Mouse (Mus musculus): ENCODE results near the gene Pwp2. TPM values are rescaled to one million over a fixed set of nuclear protein-coding genes. Genes with fewer than 3 reads are reported as not detected.
A peak's percentile ranks its signal among the peaks of the same experiment; 100 is the strongest.

Gene Pwp2
- polyA plus RNA-seq (2016; fragmentation: Nextera tagmentation; extraction: Ambion mirVana), result 35.0 and 38.6 TPM in 2 replicates

DNA sequence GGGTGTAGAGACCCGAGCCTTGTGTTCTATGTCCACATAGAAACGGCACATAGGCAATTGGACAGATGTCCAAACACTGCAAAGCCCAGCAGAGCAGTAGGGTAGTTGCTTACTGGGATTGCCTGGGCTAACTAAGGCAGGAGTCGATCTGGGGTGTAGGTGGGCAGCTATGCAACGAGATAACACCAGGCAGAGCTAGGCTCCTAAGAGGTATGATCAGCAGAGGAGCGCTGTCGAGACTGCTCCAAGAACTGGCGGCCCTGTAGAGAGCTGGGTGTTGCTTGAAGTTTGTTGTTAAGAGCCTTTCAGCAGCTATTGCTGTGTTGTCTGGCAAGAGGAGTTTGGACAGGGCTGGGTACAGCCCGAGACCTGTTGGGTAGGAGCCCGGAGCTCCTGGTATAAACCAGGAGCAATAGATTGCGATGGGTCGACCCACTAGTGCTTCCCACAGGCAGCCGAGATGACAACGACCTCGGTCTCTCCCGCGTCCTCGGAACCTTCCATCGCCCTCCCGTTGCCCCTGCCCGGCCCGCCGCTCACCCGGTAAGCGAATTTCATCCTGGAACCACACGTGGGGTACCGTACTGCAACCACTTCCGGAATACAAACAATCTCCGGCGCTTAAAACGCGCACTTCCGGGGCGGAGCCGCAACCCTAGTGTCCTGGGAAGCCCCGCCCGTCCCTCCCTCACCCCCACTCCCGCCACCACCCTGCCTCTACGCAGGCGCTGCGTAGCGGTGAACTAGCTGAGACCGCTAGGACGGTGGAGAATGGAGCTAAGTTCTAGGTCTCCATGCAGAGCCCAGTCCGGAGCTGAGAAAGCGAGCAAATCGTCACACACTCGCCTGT lies at the start of gene Pwp2:
Gene Pwp2 (minus strand): TSS at position 619 of the 850 bp plus-strand sequence.
- H3K9me3 ChIP-seq (replicated peaks), result no peaks in the 10 kb centered on the region
- peaks cover 65% of the 10 kb centered on the region for H3K36me3 ChIP-seq
- peak within 1 kb of the TSS; percentile 80 for H3K4me3 ChIP-seq
- WGBS, result 2% methylated on average over 47 of the region's 47 CpGs
- H3K4me1 ChIP-seq, result peaks cover 17% of the 10 kb centered on the region
- H3K27me3 ChIP-seq (ENCODE audit: low read depth, poor library complexity, severe bottlenecking), result no peaks in the 10 kb centered on the region
- peak; percentile 95 for DNase-seq (ENCODE audit: low spot score)
- H3K27ac ChIP-seq, result peak within 1 kb of the TSS; percentile 72

DNA sequence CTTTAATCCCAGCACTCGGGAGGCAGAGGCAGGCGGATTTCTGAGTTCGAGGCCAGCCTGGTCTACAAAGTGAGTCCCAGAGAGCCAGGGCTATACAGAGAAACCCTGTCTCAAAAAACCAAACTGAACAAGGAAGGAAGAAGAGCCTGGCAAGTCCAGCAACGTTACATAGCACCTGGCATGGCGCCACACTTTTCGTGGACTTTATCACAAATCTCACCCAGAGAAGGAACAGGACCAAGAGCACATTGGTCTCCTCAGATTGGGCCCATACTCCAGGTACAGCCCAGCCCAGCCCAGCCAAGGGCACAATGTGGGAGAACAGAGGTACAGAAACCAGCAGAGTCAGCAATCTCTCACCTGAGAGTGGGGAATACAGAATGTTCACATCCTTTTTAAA lies 48.8 kb upstream of the Pwp2 start:
- no peak overlapping the region for H3K27ac ChIP-seq
- no peaks in the 10 kb centered on the region for H3K9me3 ChIP-seq (replicated peaks)
- H3K36me3 ChIP-seq, result peaks cover 28% of the 10 kb centered on the region
- WGBS, result 95% methylated on average over 6 of the region's 6 CpGs
- H3K4me1 ChIP-seq, result no peaks in the 10 kb centered on the region
- DNase-seq (ENCODE audit: low spot score), result no peak
- no peak overlapping the region for H3K4me3 ChIP-seq
- H3K27me3 ChIP-seq (ENCODE audit: low read depth, poor library complexity, severe bottlenecking), result no peaks in the 10 kb centered on the region

DNA sequence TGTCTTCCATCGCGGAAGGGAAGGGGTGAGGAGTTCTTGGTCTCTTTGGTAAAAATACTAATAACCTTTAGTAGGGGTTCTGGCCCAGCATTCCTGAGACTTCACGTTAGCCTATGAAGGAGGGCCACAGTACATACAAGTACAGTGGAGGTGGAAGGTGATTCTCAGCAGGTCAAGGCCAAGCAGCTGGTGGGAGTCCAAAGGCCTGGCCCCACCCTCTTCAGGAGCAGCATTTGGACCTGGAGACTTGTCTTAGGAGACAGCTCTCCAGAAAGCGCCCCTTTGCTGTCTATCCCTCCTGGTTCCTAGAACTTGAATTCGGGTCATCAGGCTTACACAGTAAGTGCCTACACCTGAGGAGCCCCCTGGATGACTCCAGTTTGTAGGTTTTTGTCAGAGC lies 48.2 kb upstream of the Pwp2 start:
- no peaks in the 10 kb centered on the region for H3K9me3 ChIP-seq (replicated peaks)
- H3K4me3 ChIP-seq, result no peak overlapping the region
- H3K4me1 ChIP-seq, result no peaks in the 10 kb centered on the region
- H3K27ac ChIP-seq, result no peak overlapping the region
- DNase-seq (ENCODE audit: low spot score), result no peak
- 96% methylated on average over 5 of the region's 5 CpGs for WGBS
- peaks cover 28% of the 10 kb centered on the region for H3K36me3 ChIP-seq
- no peaks in the 10 kb centered on the region for H3K27me3 ChIP-seq (ENCODE audit: low read depth, poor library complexity, severe bottlenecking)

DNA sequence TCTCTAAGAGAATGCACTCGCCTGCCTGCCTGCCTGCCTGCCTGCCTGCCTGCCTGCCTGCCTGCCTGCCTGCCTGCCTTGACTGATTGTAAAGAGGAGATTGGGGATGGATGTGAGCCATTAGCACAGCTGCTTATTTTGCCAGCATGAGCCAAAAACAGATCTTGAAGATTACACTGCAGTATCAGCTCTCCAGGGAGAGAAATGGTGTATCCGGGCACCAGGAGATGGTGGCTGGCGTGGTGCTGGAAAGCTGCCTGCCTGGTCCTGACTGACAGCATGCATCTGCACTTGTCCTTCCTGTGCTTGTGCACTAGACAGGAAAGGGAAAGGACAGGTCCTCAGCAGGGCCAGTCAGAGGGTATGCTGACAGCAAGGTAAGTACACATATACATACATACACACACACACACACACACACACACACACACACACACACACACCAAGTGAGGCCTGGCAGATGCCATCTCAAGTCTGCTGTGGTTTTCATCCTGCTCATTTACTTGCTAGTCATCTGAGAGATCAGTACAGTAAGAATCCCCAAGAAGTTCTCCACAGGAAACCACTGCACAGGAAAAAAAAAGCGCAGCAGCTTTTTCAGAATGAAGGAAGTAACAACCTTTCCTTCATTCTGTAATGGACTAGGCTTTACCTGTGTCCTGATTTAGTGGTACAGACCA lies 47.5 kb upstream of the Pwp2 start:
- DNase-seq (ENCODE audit: low spot score), result no peak
- Histone ChIP-seq H3K27ac (no peak overlapping the region), H3K27me3 (ENCODE audit: low read depth, poor library complexity, severe bottlenecking) (no peaks in the 10 kb centered on the region), H3K36me3 (peaks cover 32% of the 10 kb centered on the region), H3K4me3 (no peak overlapping the region), H3K4me1 (no peaks in the 10 kb centered on the region), H3K9me3 (replicated peaks) (no peaks in the 10 kb centered on the region)
- 89% methylated on average over 4 of the region's 4 CpGs for WGBS

DNA sequence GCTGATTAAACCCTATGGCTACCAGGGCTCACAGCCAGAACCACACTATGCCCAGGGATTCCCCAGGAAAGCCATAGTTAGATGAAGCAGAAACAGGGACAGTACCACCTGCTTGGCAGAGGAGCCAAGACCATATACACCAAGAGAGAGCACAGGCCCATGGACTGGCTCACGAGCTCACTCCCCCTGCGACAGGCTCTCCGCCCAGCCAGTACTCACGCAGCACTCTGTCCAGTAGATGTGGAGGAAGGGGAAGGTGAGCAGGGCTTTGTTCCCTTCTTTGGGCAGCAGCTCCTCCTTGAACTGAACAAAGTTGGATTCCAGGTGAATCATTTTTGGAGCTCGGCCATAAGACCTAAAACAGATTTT lies 43.6 kb upstream of the Pwp2 start:
- 85% methylated on average over 5 of the region's 5 CpGs for WGBS
- H3K9me3 ChIP-seq (replicated peaks), result no peaks in the 10 kb centered on the region
- no peak overlapping the region for H3K27ac ChIP-seq
- H3K36me3 ChIP-seq, result peaks cover 46% of the 10 kb centered on the region
- no peak for DNase-seq (ENCODE audit: low spot score)
- no peak overlapping the region for H3K4me3 ChIP-seq
- H3K27me3 ChIP-seq (ENCODE audit: low read depth, poor library complexity, severe bottlenecking), result no peaks in the 10 kb centered on the region
- no peaks in the 10 kb centered on the region for H3K4me1 ChIP-seq

DNA sequence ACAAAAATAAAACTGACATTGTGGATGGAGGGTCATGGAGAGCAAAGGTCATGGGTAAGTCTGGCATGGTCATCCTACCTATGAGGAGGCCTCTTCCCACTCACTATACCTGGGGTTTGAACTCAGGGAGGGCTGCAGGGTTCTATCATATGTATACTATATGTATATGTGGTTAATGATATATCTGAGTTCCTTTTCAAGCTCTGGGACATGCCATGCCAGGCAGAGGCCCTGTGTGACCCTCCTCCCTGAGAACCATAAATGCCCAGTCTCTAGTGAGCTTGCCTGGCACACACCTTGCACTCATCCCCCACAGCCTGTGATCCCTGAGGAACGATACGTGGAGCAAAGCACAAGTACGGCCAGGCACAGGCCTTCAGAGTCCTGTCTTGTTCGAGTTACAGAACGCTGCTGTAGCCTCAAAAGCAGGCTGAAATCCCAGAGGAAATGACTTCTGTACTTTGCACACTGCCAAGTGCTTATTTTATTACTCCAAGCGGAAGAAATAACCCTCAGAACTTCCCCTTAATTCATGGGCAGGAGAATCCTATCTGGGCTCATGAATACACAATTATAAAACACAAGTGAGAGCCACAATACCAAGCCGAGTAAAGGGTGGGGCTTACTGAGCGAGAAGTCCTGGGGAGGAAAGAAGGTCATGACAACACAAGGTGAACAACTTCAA lies 43.1 kb upstream of the Pwp2 start:
- H3K4me1 ChIP-seq, result no peaks in the 10 kb centered on the region
- WGBS, result 92% methylated on average over 8 of the region's 8 CpGs
- no peak overlapping the region for H3K4me3 ChIP-seq
- H3K9me3 ChIP-seq (replicated peaks), result no peaks in the 10 kb centered on the region
- H3K27me3 ChIP-seq (ENCODE audit: low read depth, poor library complexity, severe bottlenecking), result no peaks in the 10 kb centered on the region
- H3K27ac ChIP-seq, result no peak overlapping the region
- peaks cover 46% of the 10 kb centered on the region for H3K36me3 ChIP-seq
- DNase-seq (ENCODE audit: low spot score), result no peak

DNA sequence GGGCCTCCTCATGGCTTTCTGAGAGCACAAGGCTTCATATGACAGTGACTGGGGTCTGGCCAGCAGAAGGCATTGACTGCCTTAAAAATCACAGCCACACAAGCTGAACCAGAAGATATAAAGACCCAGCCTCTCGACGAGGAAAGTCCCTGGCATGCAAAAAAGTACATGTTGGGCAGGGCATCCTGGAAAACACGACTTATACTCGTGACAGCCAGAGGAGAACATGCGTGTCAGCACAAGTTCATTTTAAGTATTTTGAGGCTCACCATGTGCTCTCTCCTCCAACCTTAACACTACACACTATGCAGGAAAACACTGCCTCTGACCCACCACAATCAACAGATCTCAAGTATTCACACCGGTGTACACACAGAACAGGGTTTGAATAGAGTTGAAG lies 39.2 kb upstream of the Pwp2 start:
- H3K36me3 ChIP-seq, result peaks cover 57% of the 10 kb centered on the region
- no peak overlapping the region for H3K27ac ChIP-seq
- WGBS, result 93% methylated on average over 6 of the region's 6 CpGs
- H3K9me3 ChIP-seq (replicated peaks), result no peaks in the 10 kb centered on the region
- no peak overlapping the region for H3K4me3 ChIP-seq
- no peak for DNase-seq (ENCODE audit: low spot score)
- H3K4me1 ChIP-seq, result no peaks in the 10 kb centered on the region
- H3K27me3 ChIP-seq (ENCODE audit: low read depth, poor library complexity, severe bottlenecking), result no peaks in the 10 kb centered on the region

DNA sequence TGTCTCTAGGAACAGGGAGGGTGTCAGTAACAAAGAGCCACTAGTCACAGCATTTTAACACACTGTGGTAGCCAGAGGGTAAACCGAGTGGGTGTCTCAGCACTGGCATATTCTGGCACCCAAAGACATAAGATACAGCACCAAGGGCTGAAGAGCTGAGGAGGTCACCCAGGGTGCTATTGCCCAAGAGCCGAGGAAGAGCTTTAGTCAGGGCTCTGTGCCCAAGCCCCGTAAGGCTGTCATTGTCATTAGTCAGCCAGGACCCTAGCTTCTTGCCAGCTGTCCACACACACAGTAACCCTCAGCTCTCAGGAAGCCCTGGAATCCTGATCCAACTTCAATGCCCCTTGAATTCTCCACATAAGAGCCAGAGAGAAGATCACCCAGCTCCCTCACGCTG lies 38.0 kb upstream of the Pwp2 start:
- DNase-seq (ENCODE audit: low spot score), result no peak
- H3K36me3 ChIP-seq, result peaks cover 57% of the 10 kb centered on the region
- no peaks in the 10 kb centered on the region for H3K27me3 ChIP-seq (ENCODE audit: low read depth, poor library complexity, severe bottlenecking)
- no peak overlapping the region for H3K27ac ChIP-seq
- H3K4me1 ChIP-seq, result no peaks in the 10 kb centered on the region
- 90% methylated on average over 4 of the region's 4 CpGs for WGBS
- no peaks in the 10 kb centered on the region for H3K9me3 ChIP-seq (replicated peaks)
- no peak overlapping the region for H3K4me3 ChIP-seq

DNA sequence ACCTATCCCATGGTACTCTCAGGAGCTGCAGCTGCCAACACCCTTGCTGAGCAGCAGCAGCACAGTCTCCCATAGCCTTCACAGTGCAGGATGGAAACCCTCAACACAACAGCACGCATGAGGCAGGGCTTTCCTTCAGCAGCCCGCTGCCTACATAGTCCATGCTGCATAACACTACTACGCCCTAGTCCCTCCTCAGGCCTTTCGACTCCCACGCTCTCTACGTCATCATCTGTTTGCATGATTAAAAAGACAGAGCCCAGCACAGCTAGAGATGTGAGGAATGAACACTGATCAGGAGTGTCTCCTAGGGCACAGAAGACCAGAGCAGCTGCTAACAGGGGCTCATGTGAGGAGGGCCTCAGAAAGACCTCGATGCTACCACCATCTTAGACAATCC lies 36.4 kb upstream of the Pwp2 start:
- Histone ChIP-seq H3K36me3 (peaks cover 62% of the 10 kb centered on the region), H3K4me3 (no peak overlapping the region), H3K27me3 (ENCODE audit: low read depth, poor library complexity, severe bottlenecking) (no peaks in the 10 kb centered on the region), H3K4me1 (no peaks in the 10 kb centered on the region), H3K27ac (no peak overlapping the region), H3K9me3 (replicated peaks) (no peaks in the 10 kb centered on the region)
- no peak for DNase-seq (ENCODE audit: low spot score)
- WGBS, result 90% methylated on average over 7 of the region's 7 CpGs

DNA sequence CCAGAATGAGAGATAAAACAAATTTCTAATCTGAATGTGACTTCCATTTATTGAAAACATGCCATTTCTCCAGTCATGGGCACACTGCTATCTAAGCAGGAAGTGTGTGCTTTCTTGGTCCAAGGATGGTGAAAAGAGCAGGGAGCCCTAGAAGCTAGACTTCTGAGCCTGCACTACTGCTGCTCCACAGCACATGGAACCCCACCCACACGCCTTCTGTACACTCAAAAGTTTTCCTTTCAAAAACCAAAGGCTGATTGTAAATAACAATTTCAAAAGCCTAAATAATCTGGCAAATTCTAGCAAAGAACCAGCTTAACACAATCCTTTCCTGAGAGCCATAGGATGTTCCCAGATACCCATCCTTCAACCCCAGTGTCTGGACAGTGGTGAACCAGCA lies 34.6 kb upstream of the Pwp2 start:
- no peak overlapping the region for H3K4me3 ChIP-seq
- no peaks in the 10 kb centered on the region for H3K4me1 ChIP-seq
- H3K36me3 ChIP-seq, result peaks cover 73% of the 10 kb centered on the region
- no peaks in the 10 kb centered on the region for H3K27me3 ChIP-seq (ENCODE audit: low read depth, poor library complexity, severe bottlenecking)
- no peak for DNase-seq (ENCODE audit: low spot score)
- H3K9me3 ChIP-seq (replicated peaks), result no peaks in the 10 kb centered on the region
- 94% methylated on average over 1 of the region's 1 CpGs for WGBS
- H3K27ac ChIP-seq, result no peak overlapping the region

DNA sequence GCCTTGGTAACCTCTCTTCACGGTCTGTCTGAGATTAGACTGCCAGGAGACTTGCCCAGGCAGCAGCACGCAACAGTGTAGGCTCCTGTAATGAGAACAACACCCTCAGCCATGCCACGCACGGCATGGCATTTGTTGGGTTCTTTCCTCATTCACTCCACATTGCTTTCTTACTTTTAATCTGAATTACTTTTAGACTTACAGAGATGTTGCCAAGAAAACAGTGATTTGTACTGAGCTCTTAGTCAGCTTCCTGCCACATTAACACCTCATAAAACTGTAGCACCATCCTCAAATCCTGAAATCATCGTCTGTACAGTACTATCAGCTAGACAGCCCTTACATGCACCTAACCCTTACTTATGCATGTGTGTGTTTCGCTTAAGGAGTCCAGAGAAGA lies 33.6 kb upstream of the Pwp2 start:
- Histone ChIP-seq H3K4me1 (no peaks in the 10 kb centered on the region), H3K36me3 (peaks cover 83% of the 10 kb centered on the region), H3K27me3 (ENCODE audit: low read depth, poor library complexity, severe bottlenecking) (no peaks in the 10 kb centered on the region), H3K27ac (no peak overlapping the region), H3K4me3 (no peak overlapping the region), H3K9me3 (replicated peaks) (no peaks in the 10 kb centered on the region)
- WGBS, result 91% methylated on average over 6 of the region's 6 CpGs
- no peak for DNase-seq (ENCODE audit: low spot score)

DNA sequence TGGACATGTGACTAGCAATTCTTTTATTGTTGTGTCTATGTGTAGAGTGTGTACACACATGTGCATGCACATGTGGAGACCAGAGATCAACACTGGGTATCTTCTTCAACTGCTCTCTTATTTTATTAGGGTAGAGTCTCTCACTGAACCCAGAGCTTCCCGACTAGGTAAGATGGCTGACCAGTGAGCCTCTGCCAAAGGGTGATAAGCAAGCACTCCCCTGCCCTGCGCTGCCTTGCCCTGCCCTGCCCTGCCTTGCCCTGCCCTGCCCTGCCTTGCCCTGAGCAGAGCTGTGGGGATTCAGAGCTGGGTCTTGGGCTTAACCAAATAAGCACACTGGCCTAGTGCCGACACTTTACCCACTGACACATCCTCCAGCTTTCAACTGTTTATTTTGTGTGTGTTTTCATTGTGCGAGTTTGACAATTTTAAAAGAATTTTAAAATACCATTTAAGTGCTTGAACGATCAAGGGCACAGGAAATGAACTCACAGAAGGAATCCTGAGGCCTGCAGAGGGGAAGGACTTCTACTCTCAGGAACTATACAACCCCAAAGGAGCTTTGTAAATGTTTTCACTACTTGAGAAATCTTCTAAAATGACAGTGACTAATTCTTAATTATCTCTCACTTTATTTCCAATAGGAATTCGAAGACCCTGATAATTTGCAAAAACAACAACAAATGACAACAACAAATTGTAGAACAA lies 31.6 kb upstream of the Pwp2 start:
- H3K27ac ChIP-seq, result no peak overlapping the region
- 90% methylated on average over 6 of the region's 6 CpGs for whole genome bisulfite sequencing
- H3K27me3 ChIP-seq (ENCODE audit: low read depth, poor library complexity, severe bottlenecking), result no peaks in the 10 kb centered on the region
- no peaks in the 10 kb centered on the region for H3K4me1 ChIP-seq
- no peak for DNase-seq (ENCODE audit: low spot score)
- peaks cover 96% of the 10 kb centered on the region for H3K36me3 ChIP-seq
- H3K9me3 ChIP-seq (replicated peaks), result no peaks in the 10 kb centered on the region
- H3K4me3 ChIP-seq, result no peak overlapping the region

Data from limb, embryonic 10.5 days (tissue).